ENCODE assay signal across 8 mouse cellular contexts in genomic region chr4:119492933-119493327, GRCm38 (mm10). TPM values are rescaled to one million over a fixed set of nuclear protein-coding genes. Genes with fewer than 3 reads are reported as not detected.
A peak's percentile ranks its signal among the peaks of the same experiment; 100 is the strongest.
DNase-seq lines count a peak whose midpoint lies in the region; ATAC-seq and TF ChIP-seq lines count a peak whose summit lies in the region.
"Had no signal": no experiment of that assay in that cellular context is flagged by ENCODE, and none has a peak within 500 bp of the region (broad histone marks: within the 10 kb centered on the region; RNA-seq: fewer than 3 reads in every experiment).

No protein-coding gene starts in this region.

- peak overlapping the region; percentile 53 for H3K4me3 ChIP-seq in lung, embryonic 15.5 days
- no peak overlapping the region for H3K4me3 ChIP-seq in lung, adult 2 months (replicated peaks; ENCODE audit: extremely low read depth, low read depth, low read length)
- H3K4me3 ChIP-seq in forebrain, embryonic 12.5 days (replicated peaks) = peak overlapping the region; percentile 65
- H3K4me3 ChIP-seq in limb, embryonic 11.5 days (ENCODE audit: low read depth, low read length) = peak overlapping the region; percentile 49
- peak overlapping the region; percentile 77 for H3K4me3 ChIP-seq in small intestine, adult 2 months (ENCODE audit: low read depth, low read length)

- no peak for DNase-seq in lung, adult 2 months
- no peak for DNase-seq in limb, embryonic 11.5 days (ENCODE audit: low spot score)
- no peak for DNase-seq in left cerebral cortex, adult 8-10 months (ENCODE audit: low spot score in 2 of 2)
- no peak for DNase-seq in layer of hippocampus, postnatal 10 days (ENCODE audit: low spot score in 2 of 2)

- H3K36me3 ChIP-seq in lung, embryonic 15.5 days = no peaks in the 10 kb centered on the region
- H3K36me3 ChIP-seq in forebrain, embryonic 12.5 days (replicated peaks) = no peaks in the 10 kb centered on the region
- H3K36me3 ChIP-seq in limb, embryonic 11.5 days (ENCODE audit: control insufficient read depth, insufficient read depth, low read length) = no peaks in the 10 kb centered on the region
- H3K36me3 ChIP-seq in small intestine, adult 2 months (ENCODE audit: control insufficient read depth, insufficient read depth, low read length) = no peaks in the 10 kb centered on the region

- H3K4me1 ChIP-seq in lung, embryonic 15.5 days = peaks cover 4% of the 10 kb centered on the region; the same call in 1 of the 2 replicates
- no peaks in the 10 kb centered on the region for H3K4me1 ChIP-seq in lung, adult 2 months (ENCODE audit: control insufficient read depth, insufficient read depth, low read length)
- peaks cover 6% of the 10 kb centered on the region for H3K4me1 ChIP-seq in forebrain, embryonic 12.5 days
- H3K4me1 ChIP-seq in limb, embryonic 11.5 days (ENCODE audit: control insufficient read depth, insufficient read depth, low read length) = no peaks in the 10 kb centered on the region
- peaks cover 3% of the 10 kb centered on the region; the same call in 1 of the 2 replicates for H3K4me1 ChIP-seq in small intestine, adult 2 months (ENCODE audit: control insufficient read depth, insufficient read depth, insufficient read length, low read length)

- H3K27me3 ChIP-seq in lung, embryonic 15.5 days = peaks cover 45% of the 10 kb centered on the region
- H3K27me3 ChIP-seq in forebrain, embryonic 12.5 days = peaks cover 20% of the 10 kb centered on the region
- H3K27me3 ChIP-seq in limb, embryonic 11.5 days (ENCODE audit: control insufficient read depth, insufficient read depth, low read length) = peaks cover 17% of the 10 kb centered on the region
- peaks cover 22% of the 10 kb centered on the region for H3K27me3 ChIP-seq in small intestine, adult 2 months (ENCODE audit: control insufficient read depth, insufficient read depth, low read length)

- H3K9me3 ChIP-seq in lung, embryonic 15.5 days = no peaks in the 10 kb centered on the region
- no peaks in the 10 kb centered on the region; the same call in 1 of the 2 replicates for H3K9me3 ChIP-seq in forebrain, embryonic 12.5 days
- no peaks in the 10 kb centered on the region for H3K9me3 ChIP-seq in limb, embryonic 11.5 days (ENCODE audit: control insufficient read depth, low read length)

- 36% methylated on average over 10 of the region's 10 CpGs for WGBS in lung, embryonic 15.5 days
- 43% methylated on average over 10 of the region's 10 CpGs for WGBS in lung, adult 2 months
- WGBS in forebrain, embryonic 12.5 days = 37% methylated on average over 10 of the region's 10 CpGs
- 36% methylated on average over 10 of the region's 10 CpGs for WGBS in limb, embryonic 11.5 days
- WGBS in small intestine, adult 2 months = 40% methylated on average over 10 of the region's 10 CpGs

- no peak overlapping the region for H3K27ac ChIP-seq in lung, embryonic 15.5 days
- H3K27ac ChIP-seq in forebrain, embryonic 12.5 days = no peak overlapping the region
- H3K27ac ChIP-seq in limb, embryonic 11.5 days (replicated peaks; ENCODE audit: low read depth, low read length) = no peak overlapping the region
- H3K27ac ChIP-seq in small intestine, adult 2 months (ENCODE audit: insufficient read depth, low read depth, low read length) = no peak overlapping the region

- peak overlapping the region; percentile 92 for H3K4me2 ChIP-seq in lung, embryonic 15.5 days
- H3K4me2 ChIP-seq in forebrain, embryonic 12.5 days = peak overlapping the region; percentile 87
- H3K4me2 ChIP-seq in limb, embryonic 11.5 days (ENCODE audit: low read depth, severe bottlenecking) = peak overlapping the region; percentile 90

- H3K9ac ChIP-seq in lung, embryonic 15.5 days = 0 out of 2 replicates have a peak overlapping the region, but pooled peaks have one; percentile 25
- H3K9ac ChIP-seq in forebrain, embryonic 12.5 days = peak overlapping the region; percentile 71
- H3K9ac ChIP-seq in limb, embryonic 11.5 days (ENCODE audit: low read length) = peak overlapping the region; percentile 47; the same call in 1 of the 2 replicates

- ATAC-seq in lung, embryonic 15.5 days (ENCODE audit: borderline replicate concordance, extremely low read depth, low FRiP score, low TSS enrichment) = no peak
- peak; percentile 51 for ATAC-seq in forebrain, embryonic 12.5 days (ENCODE audit: low FRiP score)
- no peak for ATAC-seq in limb, embryonic 11.5 days (ENCODE audit: insufficient number of reproducible peaks, low FRiP score, low TSS enrichment, low read depth)

- no peak for TF ChIP-seq CTCF in lung, adult 2 months (IDR thresholded peaks at IDR 0.05; ENCODE audit: insufficient read depth, low read length)
- no peak for TF ChIP-seq CTCF in small intestine, adult 2 months (IDR thresholded peaks at IDR 0.05; ENCODE audit: extremely low read depth, insufficient read length, insufficient replicate concordance, low read depth, low read length)

- TF ChIP-seq POLR2A in lung, adult 2 months (IDR thresholded peaks at IDR 0.05; ENCODE audit: borderline replicate concordance, extremely low read depth, low read depth, low read length) = no peak
- TF ChIP-seq POLR2A in small intestine, adult 2 months (IDR thresholded peaks at IDR 0.05; ENCODE audit: low read depth, low read length) = no peak

RNA-seq across cellular contexts. Expression of gene Rimkla, which starts 0.5 kb away (rescaled TPM):
- 1.0 and 1.2 TPM in 2 replicates for polyA plus RNA-seq in lung, embryonic 15.5 days (2015; fragmentation: Nextera tagmentation; extraction: Ambion mirVana)
- 0.14 and 0.19 TPM in 2 replicates for polyA plus RNA-seq in lung, adult 2 months (2012; rRNA removed)
- 8.5 and 11.2 TPM in 2 replicates for polyA plus RNA-seq in forebrain, embryonic 12.5 days (2016; fragmentation: Nextera tagmentation; extraction: Ambion mirVana)
- polyA plus RNA-seq in limb, embryonic 11.5 days (2014; fragmentation: Nextera tagmentation; extraction: Ambion mirVana) = 0.67 and 1.2 TPM in 2 replicates
- polyA plus RNA-seq in small intestine, adult 2 months (2012; rRNA removed) = 0.20 and 0.24 TPM in 2 replicates
- total RNA-seq in left cerebral cortex, adult 8-10 months (2022) = 10 to 100 TPM; 10.2 to 11.2 (median 11.0) TPM
- total RNA-seq in layer of hippocampus, postnatal 10 days (2021) = 10 to 100 TPM; 25.4 to 29.5 TPM
- total RNA-seq: liver, adult 2 months had no signal
- polyA plus RNA-seq: liver, adult 2 months had no signal

RNA-seq across cellular contexts. Expression of gene Foxj3, which starts 43.9 kb away (rescaled TPM):
- polyA plus RNA-seq in lung, embryonic 15.5 days (2015; fragmentation: Nextera tagmentation; extraction: Ambion mirVana) = 21.0 and 22.0 TPM in 2 replicates
- 14.1 and 18.0 TPM in 2 replicates for polyA plus RNA-seq in lung, adult 2 months (2012; rRNA removed)
- polyA plus RNA-seq in forebrain, embryonic 12.5 days (2016; fragmentation: Nextera tagmentation; extraction: Ambion mirVana) = 31.7 and 32.6 TPM in 2 replicates
- polyA plus RNA-seq in limb, embryonic 11.5 days (2014; fragmentation: Nextera tagmentation; extraction: Ambion mirVana) = 26.7 and 29.9 TPM in 2 replicates
- 6.7 and 19.0 TPM in 2 replicates for polyA plus RNA-seq in small intestine, adult 2 months (2012; rRNA removed)
- total RNA-seq in left cerebral cortex, adult 8-10 months (2022) = 100 to 1,000 TPM in 1 of 4 experiments, 10 to 100 TPM in 3; 65.1 to 100 (median 78.9) TPM
- total RNA-seq in layer of hippocampus, postnatal 10 days (2021) = 10 to 100 TPM; 62.6 to 63.9 TPM

RNA-seq across cellular contexts. Expression of gene Frg2f1, which starts 46.4 kb away (rescaled TPM):
- polyA plus RNA-seq in lung, embryonic 15.5 days (2015; fragmentation: Nextera tagmentation; extraction: Ambion mirVana) = 3.0 and 4.3 TPM in 2 replicates
- polyA plus RNA-seq in lung, adult 2 months (2012; rRNA removed) = 5.1 and 5.9 TPM in 2 replicates
- polyA plus RNA-seq in forebrain, embryonic 12.5 days (2016; fragmentation: Nextera tagmentation; extraction: Ambion mirVana) = 3.1 and 4.4 TPM in 2 replicates
- polyA plus RNA-seq in limb, embryonic 11.5 days (2014; fragmentation: Nextera tagmentation; extraction: Ambion mirVana) = 2.3 and 3.4 TPM in 2 replicates
- 2.4 and 3.1 TPM in 2 replicates for polyA plus RNA-seq in small intestine, adult 2 months (2012; rRNA removed)
- 10 to 100 TPM; 16.3 to 18.6 (median 17.1) TPM for total RNA-seq in left cerebral cortex, adult 8-10 months (2022)
- total RNA-seq in layer of hippocampus, postnatal 10 days (2021) = 10 to 100 TPM; 28.1 to 28.8 TPM
